ENCODE assay signal across 19 mouse cellular contexts in genomic region chrX:56771751-56772150, GRCm38 (mm10). TPM values are rescaled to one million over a fixed set of nuclear protein-coding genes. Genes with fewer than 3 reads are reported as not detected.
"Had no signal": no experiment of that assay in that cellular context is flagged by ENCODE, and none has a peak within 500 bp of the region (broad histone marks: within the 10 kb centered on the region; RNA-seq: fewer than 3 reads in every experiment).

No protein-coding gene starts in this region.

- H3K27me3 ChIP-seq: lung, embryonic 15.5 days; midbrain, embryonic 12.5 days; neural tube, embryonic 13.5 days; neural tube, embryonic 15.5 days had no signal

- H3K4me1 ChIP-seq: lung, embryonic 15.5 days; midbrain, embryonic 10.5 days; midbrain, embryonic 12.5 days; neural tube, embryonic 13.5 days; neural tube, embryonic 15.5 days had no signal

- H3K27ac ChIP-seq: lung, embryonic 15.5 days; midbrain, embryonic 10.5 days; midbrain, embryonic 12.5 days; neural tube, embryonic 13.5 days; neural tube, embryonic 15.5 days had no signal

- H3K9ac ChIP-seq: lung, embryonic 15.5 days; midbrain, embryonic 12.5 days; neural tube, embryonic 13.5 days; neural tube, embryonic 15.5 days had no signal

- H3K4me3 ChIP-seq: lung, embryonic 15.5 days; midbrain, embryonic 10.5 days; midbrain, embryonic 12.5 days; myocyte; neural tube, embryonic 13.5 days; neural tube, embryonic 15.5 days had no signal

- DNase-seq: lung, adult 2 months; lung, postnatal 10 days; lung, postnatal 4 days; midbrain, embryonic 14.5 days; retina, postnatal 1 day; right cerebral cortex, adult 18-20 months; right cerebral cortex, postnatal 25 days; right cerebral cortex, postnatal 4 days; spleen, adult 18-20 months; thymus, adult 18-20 months; thymus, postnatal 14 days; thymus, postnatal 36 days had no signal

- H3K36me3 ChIP-seq: lung, embryonic 15.5 days; midbrain, embryonic 10.5 days; midbrain, embryonic 12.5 days; neural tube, embryonic 13.5 days; neural tube, embryonic 15.5 days had no signal

RNA-seq across cellular contexts. Expression of gene Map7d3, which starts 50.4 kb away (rescaled TPM):
- polyA plus RNA-seq: small intestine, adult 2 months had no signal
